Mouse (Mus musculus) bone marrow, adult 2 months (tissue): ENCODE measurements around the gene Agpat1. TPM values are rescaled to one million over a fixed set of nuclear protein-coding genes. Genes with fewer than 3 reads are reported as not detected.

Source experiments
- H3K27ac ChIP-seq: fragments of 200-500 bp; 2 replicates; pipeline ENCODE4 v1.5.1; 2012; ENCODE audit warnings: low read depth, mild to moderate bottlenecking, control low read depth, inconsistent platforms, low read length; ENCODE audit not compliant: control insufficient read depth, poor library complexity, insufficient read depth
- H3K4me1 ChIP-seq: fragments of 200-500 bp; 2 replicates; pipeline ENCODE4 v1.6.1; 2011; ENCODE audit warnings: low read length; ENCODE audit not compliant: control insufficient read depth, insufficient read depth
- H3K4me3 ChIP-seq: fragments of 200-500 bp; replicated peaks from 2 replicates; pipeline ENCODE3; 2011; ENCODE audit warnings: mild to moderate bottlenecking, low read depth, low read length, control low read depth; ENCODE audit not compliant: control insufficient read depth
- CTCF ChIP-seq: fragments of 200-500 bp; IDR thresholded peaks from 2 replicates; pipeline ENCODE4 v1.5.1; 2011; ENCODE audit warnings: low read length, control low read depth; ENCODE audit not compliant: control insufficient read depth, insufficient read depth
- POLR2A ChIP-seq: fragments of 200-500 bp; IDR thresholded peaks from 2 replicates; pipeline ENCODE4 v1.6.1; 2011; ENCODE audit warnings: low read depth, mild to moderate bottlenecking, control low read depth, low read length, borderline replicate concordance; ENCODE audit not compliant: control insufficient read depth
- WGBS: fragments of 180-500 bp; shearing (Covaris S2); methylation state at CpG from one replicate; pipeline ENCODE4 v1.1.7; 2018; 5-methylcytosine and 5-hydroxymethylcytosine counted together
- polyA plus RNA-seq: library from polyadenylated mRNA; stranded (reverse); fragments of >200 nt; gene quantifications from 2 replicates; pipeline ENCODE4 v1.2.4, GENCODE M21; 2011; ENCODE audit warnings: low replicate concordance; ENCODE audit not compliant: missing spikeins, insufficient read depth, insufficient read length

The Agpat1 gene
- polyA plus RNA-seq, result 37.4 and 66.7 TPM in 2 replicates

DNA sequence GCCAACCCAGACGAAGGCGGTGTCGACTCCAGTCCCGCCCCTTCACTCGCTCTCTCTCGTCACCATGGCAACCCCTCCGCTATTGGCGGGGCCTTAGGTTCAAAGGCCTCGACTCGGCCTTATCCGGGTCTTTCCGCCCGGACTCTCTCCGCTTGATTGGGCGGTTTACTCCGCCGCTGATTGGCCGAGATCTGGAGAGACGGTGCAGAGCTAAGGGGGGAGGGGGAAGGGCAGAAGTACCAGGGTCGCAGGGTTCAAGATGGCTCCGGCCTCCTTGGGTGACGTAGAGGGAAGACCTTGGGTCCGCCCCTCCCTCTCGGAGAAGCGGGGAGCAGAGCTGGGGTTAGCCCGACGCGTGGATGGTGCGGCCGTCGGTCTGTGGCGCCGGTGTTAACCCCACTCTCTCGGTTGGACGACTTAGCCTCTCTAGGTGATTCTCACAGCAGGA, at the start of gene Agpat1:
TSS of gene Agpat1 (plus strand) at position 202 of the 448 bp plus-strand sequence.
- H3K4me1 ChIP-seq, result peaks cover 8% of the 10 kb centered on the region
- TF ChIP-seq CTCF, result no peak
- TF ChIP-seq POLR2A, result peak; percentile 91; the same call in 1 of the 2 replicates
- peak within 1 kb of the TSS; percentile 94 for H3K27ac ChIP-seq
- H3K4me3 ChIP-seq, result peak within 1 kb of the TSS; percentile 80
- under 1% methylated on average over 35 of the region's 35 CpGs for WGBS

- TF ChIP-seq CTCF (peak; percentile 93), POLR2A (no peak)
- 22% methylated on average over 5 of the region's 5 CpGs for WGBS
- Histone ChIP-seq H3K27ac (no peak overlapping the region), H3K4me3 (no peak overlapping the region), H3K4me1 (peaks cover 2% of the 10 kb centered on the region)
These were observed 48.6 kb upstream of the Agpat1 start for GRCm38 (mm10) chr17:34555483-34555882.

GRCm38 (mm10) chr17:34556406-34556805, 47.7 kb upstream of the Agpat1 start:
- Histone ChIP-seq H3K27ac (no peak overlapping the region), H3K4me3 (no peak overlapping the region), H3K4me1 (peaks cover 3% of the 10 kb centered on the region)
- no peak for TF ChIP-seq POLR2A
- TF ChIP-seq CTCF, result no peak
- 51% methylated on average over 8 of the region's 8 CpGs for WGBS

- WGBS, result 75% methylated on average over 11 of the region's 11 CpGs
- Histone ChIP-seq H3K4me1 (peaks cover 4% of the 10 kb centered on the region), H3K4me3 (no peak overlapping the region), H3K27ac (no peak overlapping the region)
- TF ChIP-seq POLR2A, result no peak
- TF ChIP-seq CTCF, result no peak
These were observed 46.7 kb upstream of the Agpat1 start for GRCm38 (mm10) chr17:34557411-34557810.

- H3K27ac ChIP-seq, result no peak overlapping the region
- no peak for TF ChIP-seq CTCF
- TF ChIP-seq POLR2A, result no peak
- H3K4me1 ChIP-seq, result peaks cover 4% of the 10 kb centered on the region
- 85% methylated on average over 7 of the region's 7 CpGs for WGBS
- no peak overlapping the region for H3K4me3 ChIP-seq
These were observed 44.9 kb upstream of the Agpat1 start for GRCm38 (mm10) chr17:34559116-34559515.

GRCm38 (mm10) chr17:34559895-34560294, 44.2 kb upstream of the Agpat1 start:
- Histone ChIP-seq H3K27ac (no peak overlapping the region), H3K4me1 (peaks cover 4% of the 10 kb centered on the region), H3K4me3 (no peak overlapping the region)
- no peak for TF ChIP-seq POLR2A
- TF ChIP-seq CTCF, result peak; percentile 42; the same call in 1 of the 2 replicates
- WGBS, result 39% methylated on average over 15 of the region's 15 CpGs

- TF ChIP-seq POLR2A (no peak), CTCF (no peak; the same call in 1 of the 2 replicates)
- no peak overlapping the region; the same call in 1 of the 2 replicates for H3K27ac ChIP-seq
- 77% methylated on average over 6 of the region's 6 CpGs for WGBS
- peaks cover 4% of the 10 kb centered on the region for H3K4me1 ChIP-seq
- H3K4me3 ChIP-seq, result no peak overlapping the region
These were observed 43.6 kb upstream of the Agpat1 start for GRCm38 (mm10) chr17:34560438-34560837.

- H3K4me1 ChIP-seq, result peaks cover 3% of the 10 kb centered on the region
- 2% methylated on average over 8 of the region's 8 CpGs for WGBS
- peak overlapping the region; percentile 58 for H3K4me3 ChIP-seq
- peak overlapping the region; percentile 74 for H3K27ac ChIP-seq
- TF ChIP-seq CTCF, result no peak
- peak; percentile 56; the same call in 1 of the 2 replicates for TF ChIP-seq POLR2A
These were observed 42.9 kb upstream of the Agpat1 start for GRCm38 (mm10) chr17:34561200-34561599.
